In genomic region chr9:122195042-122195682, GRCm38 (mm10) we compare ENCODE assay signal across 9 mouse cellular contexts.
DNase-seq lines count a peak whose midpoint lies in the region; ATAC-seq and TF ChIP-seq lines count a peak whose summit lies in the region.
"Had no signal": no experiment of that assay in that cellular context is flagged by ENCODE, and none has a peak within 500 bp of the region (broad histone marks: within the 10 kb centered on the region; RNA-seq: fewer than 3 reads in every experiment).

No protein-coding gene starts in this region.

- no peaks in the 10 kb centered on the region for H3K9me3 ChIP-seq in forebrain, embryonic 14.5 days (replicated peaks; ENCODE audit: control insufficient read depth, low read length)
- H3K9me3 ChIP-seq in forebrain, embryonic 11.5 days (ENCODE audit: control insufficient read depth, low read length), result no peaks in the 10 kb centered on the region
- H3K9me3 ChIP-seq in heart, embryonic 16.5 days (replicated peaks; ENCODE audit: control insufficient read depth, low read length), result no peaks in the 10 kb centered on the region
- no peaks in the 10 kb centered on the region for H3K9me3 ChIP-seq in neural tube, embryonic 15.5 days (replicated peaks)
- H3K9me3 ChIP-seq: midbrain, embryonic 12.5 days had no signal

- H3K9ac ChIP-seq in forebrain, embryonic 14.5 days (ENCODE audit: low read length), result no peak overlapping the region
- no peak overlapping the region for H3K9ac ChIP-seq in forebrain, embryonic 11.5 days (ENCODE audit: low read length)
- no peak overlapping the region for H3K9ac ChIP-seq in heart, embryonic 16.5 days (ENCODE audit: low read length)
- no peak overlapping the region for H3K9ac ChIP-seq in neural tube, embryonic 15.5 days (replicated peaks)
- H3K9ac ChIP-seq: midbrain, embryonic 12.5 days had no signal

- H3K27me3 ChIP-seq in forebrain, embryonic 14.5 days (replicated peaks; ENCODE audit: control insufficient read depth, insufficient read depth, low read length), result no peaks in the 10 kb centered on the region
- no peaks in the 10 kb centered on the region for H3K27me3 ChIP-seq in forebrain, embryonic 11.5 days (ENCODE audit: control insufficient read depth, insufficient read depth, low read length)
- no peaks in the 10 kb centered on the region for H3K27me3 ChIP-seq in heart, embryonic 16.5 days (ENCODE audit: control insufficient read depth, insufficient read depth, low read length)
- no peaks in the 10 kb centered on the region for H3K27me3 ChIP-seq in neural tube, embryonic 15.5 days (replicated peaks)
- H3K27me3 ChIP-seq: midbrain, embryonic 12.5 days had no signal

- no peak overlapping the region for H3K4me3 ChIP-seq in forebrain, embryonic 14.5 days (ENCODE audit: low read depth, low read length)
- no peak overlapping the region for H3K4me3 ChIP-seq in forebrain, embryonic 11.5 days (ENCODE audit: low read depth, low read length)
- H3K4me3 ChIP-seq in heart, embryonic 16.5 days (ENCODE audit: low read length), result no peak overlapping the region
- H3K4me3 ChIP-seq in lung, adult 2 months (replicated peaks; ENCODE audit: extremely low read depth, low read depth, low read length), result no peak overlapping the region
- no peak overlapping the region for H3K4me3 ChIP-seq in neural tube, embryonic 15.5 days (replicated peaks)
- H3K4me3 ChIP-seq: midbrain, embryonic 12.5 days had no signal

- H3K4me1 ChIP-seq in forebrain, embryonic 14.5 days (ENCODE audit: control insufficient read depth, insufficient read depth, low read length), result no peaks in the 10 kb centered on the region
- no peaks in the 10 kb centered on the region for H3K4me1 ChIP-seq in forebrain, embryonic 11.5 days (replicated peaks; ENCODE audit: control insufficient read depth, insufficient read depth, low read length)
- H3K4me1 ChIP-seq in heart, embryonic 16.5 days (ENCODE audit: control insufficient read depth, insufficient read depth, low read length), result peaks cover 49% of the 10 kb centered on the region
- H3K4me1 ChIP-seq in lung, adult 2 months (ENCODE audit: control insufficient read depth, insufficient read depth, low read length), result no peaks in the 10 kb centered on the region
- H3K4me1 ChIP-seq in neural tube, embryonic 15.5 days, result peaks cover 4% of the 10 kb centered on the region; the same call in 1 of the 2 replicates
- H3K4me1 ChIP-seq: midbrain, embryonic 12.5 days had no signal

- DNase-seq in forebrain, embryonic 14.5 days (ENCODE audit: low spot score), result peak; percentile 12
- no peak for DNase-seq in forebrain, embryonic 11.5 days (ENCODE audit: low spot score)
- DNase-seq in cerebellum, adult 11-12 months, result peak; percentile 86
- peak; percentile 74 for DNase-seq in lung, adult 2 months
- DNase-seq in Muller cell, postnatal 12 days (ENCODE audit: inconsistent ontology term), result no peak
- no peak for DNase-seq in right cerebral cortex, postnatal 36 days (ENCODE audit: low spot score in 2 of 2)

- no peak overlapping the region for H3K27ac ChIP-seq in forebrain, embryonic 14.5 days (ENCODE audit: low read depth, low read length)
- H3K27ac ChIP-seq in forebrain, embryonic 11.5 days (ENCODE audit: low read depth, low read length), result no peak overlapping the region
- peak overlapping the region; percentile 93 for H3K27ac ChIP-seq in heart, embryonic 16.5 days (ENCODE audit: low read length)
- H3K27ac ChIP-seq in neural tube, embryonic 15.5 days (replicated peaks), result no peak overlapping the region
- H3K27ac ChIP-seq: midbrain, embryonic 12.5 days had no signal

- H3K36me3 ChIP-seq in forebrain, embryonic 14.5 days (ENCODE audit: control insufficient read depth, insufficient read depth, low read length), result no peaks in the 10 kb centered on the region
- H3K36me3 ChIP-seq in forebrain, embryonic 11.5 days (ENCODE audit: control insufficient read depth, insufficient read depth, low read length), result no peaks in the 10 kb centered on the region
- no peaks in the 10 kb centered on the region for H3K36me3 ChIP-seq in heart, embryonic 16.5 days (ENCODE audit: control insufficient read depth, insufficient read depth)
- 0 out of 2 replicates have a peak, but pooled peaks cover 5% of the 10 kb centered on the region for H3K36me3 ChIP-seq in neural tube, embryonic 15.5 days
- H3K36me3 ChIP-seq: midbrain, embryonic 12.5 days had no signal

- ATAC-seq in forebrain, embryonic 14.5 days, result no peak
- ATAC-seq in forebrain, embryonic 11.5 days (replicated peaks; ENCODE audit: low FRiP score), result no peak
- ATAC-seq in heart, embryonic 16.5 days (replicated peaks; ENCODE audit: extremely low read depth, insufficient read depth, low FRiP score), result peak; percentile 72
- no peak for ATAC-seq in neural tube, embryonic 15.5 days (ENCODE audit: low FRiP score)

- 75% methylated on average over 5 of the region's 5 CpGs for WGBS in forebrain, embryonic 14.5 days
- 94% methylated on average over 5 of the region's 5 CpGs for WGBS in forebrain, embryonic 11.5 days
- 37% methylated on average over 5 of the region's 5 CpGs for WGBS in heart, embryonic 16.5 days
- 54% methylated on average over 5 of the region's 5 CpGs for WGBS in lung, adult 2 months
- WGBS in neural tube, embryonic 15.5 days, result 77% methylated on average over 5 of the region's 5 CpGs

- TF ChIP-seq CTCF in lung, adult 2 months (IDR thresholded peaks at IDR 0.05; ENCODE audit: insufficient read depth, low read length), result 0 out of 2 replicates have a peak, but pooled peaks have one; percentile 12

- H3K4me2 ChIP-seq in forebrain, embryonic 14.5 days (ENCODE audit: low read length), result no peak overlapping the region
- no peak overlapping the region for H3K4me2 ChIP-seq in forebrain, embryonic 11.5 days (ENCODE audit: low read depth, low read length, severe bottlenecking)
- no peak overlapping the region for H3K4me2 ChIP-seq in heart, embryonic 16.5 days (ENCODE audit: low read depth, low read length)
- no peak overlapping the region for H3K4me2 ChIP-seq in neural tube, embryonic 15.5 days
- H3K4me2 ChIP-seq: midbrain, embryonic 12.5 days had no signal

- no peak for TF ChIP-seq POLR2A in lung, adult 2 months (IDR thresholded peaks at IDR 0.05; ENCODE audit: borderline replicate concordance, extremely low read depth, low read depth, low read length)

Comparison
In these comparisons a context has a peak if more than half of its experiments do, and no peak if none do; other contexts are left out.
1. DNase-seq: peak in forebrain, embryonic 14.5 days (single experiment), cerebellum, adult 11-12 months (single experiment) and lung, adult 2 months (single experiment); none in forebrain, embryonic 11.5 days (single experiment), Muller cell, postnatal 12 days (single experiment) and right cerebral cortex, postnatal 36 days (0 of 2).